Mouse (Mus musculus) layer of hippocampus, adult 9-10 months (tissue): ENCODE data around the gene Fgf22.
"Not testable (repeated sequence)": the region's sequence is repeated elsewhere in the genome, so short reads cannot be mapped to it uniquely, and the experiment has no call there.

ENCODE experiments used
- DNase-seq: peaks from one replicate; pipeline ENCODE4 v3.0.0; 2022; ENCODE audit warnings: low spot score

The Fgf22 gene

GRCm38 (mm10) chr10:79733847-79734246 lies 21.0 kb upstream of the Fgf22 start:
- DNase-seq, result no peak

- no peak for DNase-seq
These were observed 19.5 kb upstream of the Fgf22 start for GRCm38 (mm10) chr10:79735361-79735760.

DNA sequence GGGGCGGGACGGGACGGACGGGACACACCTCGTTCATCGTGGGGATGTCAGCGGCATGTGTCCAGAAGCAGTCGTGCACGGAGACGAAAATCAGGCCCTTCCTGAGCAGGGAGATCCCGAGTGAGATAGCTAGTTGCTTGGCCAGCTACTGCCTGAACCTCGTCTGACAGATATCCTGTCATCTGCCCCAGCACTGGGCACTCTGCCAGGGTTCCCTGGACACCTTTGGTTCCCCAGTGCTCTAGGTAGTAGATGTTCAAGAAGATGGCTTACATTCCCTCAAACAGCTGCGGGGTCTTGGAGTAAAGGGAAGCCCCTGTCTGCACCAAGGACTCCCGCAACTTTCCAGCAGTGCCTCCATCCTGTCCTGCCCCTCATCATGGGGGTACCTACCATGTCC lies 18.2 kb upstream of the Fgf22 start:
- DNase-seq, result no peak

GRCm38 (mm10) chr10:79738259-79738658 lies 16.6 kb upstream of the Fgf22 start:
- DNase-seq, result no peak

- no peak for DNase-seq
These were observed 15.6 kb upstream of the Fgf22 start for GRCm38 (mm10) chr10:79739234-79739633.

- no peak for DNase-seq
These were observed 14.0 kb upstream of the Fgf22 start for GRCm38 (mm10) chr10:79740863-79741262.

GRCm38 (mm10) chr10:79743161-79743560 lies 11.7 kb upstream of the Fgf22 start:
- no peak for DNase-seq

- no peak for DNase-seq
These were observed 11.1 kb upstream of the Fgf22 start for GRCm38 (mm10) chr10:79743650-79744365.

DNA sequence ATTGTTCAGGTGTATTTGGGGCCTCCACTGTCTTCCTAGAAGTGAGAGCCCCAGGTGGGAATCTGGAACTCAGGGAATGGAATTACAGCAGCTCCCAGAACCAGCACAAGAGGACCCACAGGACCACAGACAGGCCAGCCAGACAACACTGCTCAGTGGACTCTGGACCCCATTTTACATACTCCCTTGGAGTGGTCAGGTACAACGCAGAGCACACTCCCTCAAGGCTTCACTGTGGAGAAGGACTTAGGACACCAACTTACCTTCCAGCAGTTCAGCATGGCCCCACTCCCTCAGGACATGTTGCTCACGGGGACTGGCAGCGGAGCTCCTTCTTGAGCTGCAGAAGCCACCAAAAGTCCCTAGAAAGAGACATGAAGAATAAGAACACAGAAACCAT lies 9.5 kb upstream of the Fgf22 start:
- DNase-seq, result no peak

DNA sequence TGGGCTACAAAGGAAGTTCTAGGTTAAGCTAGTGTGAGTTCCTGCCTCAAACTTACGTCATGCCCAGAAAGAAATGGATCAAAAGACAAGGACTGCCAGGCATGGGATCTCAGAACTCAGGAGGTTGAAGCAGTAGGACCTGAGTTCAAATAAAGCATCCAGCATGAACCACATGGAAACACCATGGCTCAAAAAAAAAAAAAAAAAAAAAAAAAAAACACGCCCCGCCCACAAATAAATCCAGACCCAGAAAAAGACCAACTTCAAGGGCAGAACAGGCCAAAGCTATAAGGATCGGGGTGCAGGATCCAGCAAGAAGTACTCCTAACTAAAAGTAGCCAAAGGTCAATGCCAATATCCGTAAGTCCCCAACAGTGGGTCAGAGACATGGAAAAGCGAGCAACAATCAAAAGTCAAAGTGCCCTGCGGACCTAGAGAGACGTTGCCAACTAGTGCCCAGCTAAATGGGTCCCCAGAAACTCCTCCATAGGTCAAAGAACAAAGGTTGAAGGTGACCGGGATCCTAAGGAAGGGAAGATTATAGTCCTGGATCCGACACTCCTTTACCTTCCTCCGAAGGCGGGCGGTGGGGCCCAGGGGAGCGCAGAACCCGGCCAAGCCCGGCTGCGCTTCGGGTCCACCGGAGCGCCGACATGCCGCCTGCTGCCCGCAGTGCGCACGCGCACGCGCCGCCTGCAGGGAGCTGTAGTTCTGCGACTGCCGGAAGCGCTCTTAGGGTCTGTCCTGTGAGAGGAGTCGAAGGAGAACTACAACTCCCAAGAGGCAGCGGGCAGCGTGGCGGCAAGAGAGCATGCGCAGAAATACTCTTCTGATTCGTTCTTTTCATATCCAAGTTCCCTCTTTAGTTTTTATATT lies 8.7 kb upstream of the Fgf22 start, which contains the start of gene Polrmt:
TSS of gene Polrmt (minus strand) at position 684 of the 876 bp plus-strand sequence.
- peak; percentile 89 for DNase-seq

DNA sequence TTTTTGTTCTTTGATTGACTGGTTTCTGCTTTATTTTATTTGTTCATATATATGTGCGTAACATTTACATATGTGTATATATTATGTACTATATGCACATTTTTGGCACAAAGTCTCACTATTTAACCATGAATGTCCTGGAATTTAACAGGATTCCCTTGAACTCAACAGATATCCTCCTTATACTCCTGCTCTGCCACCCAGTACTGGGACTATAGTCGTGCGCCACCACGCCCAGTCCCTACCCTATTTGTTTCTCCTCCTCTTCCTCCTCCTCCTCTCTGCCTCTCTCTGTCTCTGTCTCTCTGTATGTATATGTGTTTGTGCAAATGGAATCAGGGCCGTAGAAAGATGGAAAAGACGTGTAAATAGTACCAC lies 8.1 kb upstream of the Fgf22 start:
- DNase-seq, result no peak

GRCm38 (mm10) chr10:79748496-79748895 lies 6.4 kb upstream of the Fgf22 start:
- no peak for DNase-seq

DNA sequence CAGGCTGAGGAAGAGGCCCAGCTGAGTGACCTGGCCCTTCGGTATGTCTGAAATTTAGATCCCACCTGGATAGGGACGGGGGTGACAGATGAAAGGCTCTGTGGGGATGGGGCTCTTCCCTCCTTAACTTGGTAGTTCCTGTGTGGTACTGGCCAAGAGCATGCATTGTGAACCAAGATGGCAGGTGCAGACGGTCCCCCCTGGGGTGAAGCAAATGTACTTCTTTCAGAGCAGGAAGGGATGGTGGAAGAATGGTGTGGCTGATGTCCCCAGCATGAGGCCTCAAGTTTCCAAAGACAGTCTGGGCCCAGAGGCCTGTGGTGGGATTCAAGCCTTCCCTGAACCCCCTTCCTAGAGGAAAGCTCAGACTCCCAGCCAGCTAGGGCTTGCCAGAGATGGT lies 978 bp downstream of the Fgf22 start:
- DNase-seq, result no peak

DNA sequence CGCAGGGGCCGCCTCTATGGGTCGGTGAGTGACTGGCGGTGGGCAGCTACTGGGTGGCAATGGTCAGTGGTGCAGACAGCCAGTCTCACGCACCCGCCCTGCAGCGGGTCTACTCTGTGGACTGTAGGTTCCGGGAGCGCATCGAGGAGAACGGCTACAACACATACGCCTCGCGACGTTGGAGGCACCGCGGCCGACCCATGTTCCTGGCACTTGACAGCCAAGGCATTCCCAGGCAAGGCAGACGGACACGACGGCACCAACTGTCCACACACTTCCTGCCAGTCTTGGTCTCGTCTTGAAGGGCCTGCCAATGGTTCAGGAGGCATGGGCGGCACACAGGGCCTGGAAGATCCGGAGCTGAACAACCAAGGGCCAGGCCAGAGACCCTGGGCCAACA lies 1.8 kb downstream of the Fgf22 start:
- DNase-seq, result no peak

DNA sequence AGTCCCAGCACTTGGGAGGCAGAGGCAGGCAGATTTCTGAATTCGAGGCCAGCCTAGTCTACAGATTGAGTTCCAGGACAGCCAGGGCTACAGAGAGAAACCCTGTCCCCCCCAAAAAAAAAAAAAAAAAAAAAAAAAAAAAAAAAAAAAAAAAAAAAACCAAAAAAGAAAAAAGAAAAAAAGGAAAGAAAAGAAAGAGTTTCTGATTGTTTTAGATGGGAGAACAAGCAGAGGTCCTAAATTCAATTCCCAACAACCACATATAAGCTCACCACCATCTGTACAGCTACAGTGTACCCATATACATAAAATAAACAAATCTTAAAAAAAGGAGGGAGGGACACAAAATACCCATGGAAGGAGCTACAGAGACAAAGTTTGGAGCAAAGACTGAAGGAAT lies 4.8 kb downstream of the Fgf22 start:
- DNase-seq, result not testable (repeated sequence)

- DNase-seq, result no peak
These were observed 5.8 kb downstream of the Fgf22 start for GRCm38 (mm10) chr10:79760603-79761143.

DNA sequence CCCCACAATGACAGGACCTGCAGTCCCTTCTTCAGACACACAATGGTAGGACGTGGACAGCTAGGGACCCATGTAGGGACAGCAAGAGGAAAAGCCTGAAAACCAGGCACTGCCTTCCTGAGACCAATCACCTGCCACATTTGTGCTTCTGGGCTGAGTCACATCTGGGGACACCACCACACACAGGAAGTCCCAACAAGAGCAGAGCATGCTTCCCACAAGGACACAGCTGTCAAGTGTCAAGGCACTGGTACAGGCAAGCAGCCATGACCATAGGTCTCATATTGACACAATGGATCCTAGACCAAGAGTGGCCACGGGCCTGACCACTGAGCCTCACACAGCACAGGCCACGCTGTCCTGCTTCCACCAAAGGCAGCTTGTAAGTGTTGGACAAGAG lies 8.0 kb downstream of the Fgf22 start:
- DNase-seq, result no peak

DNA sequence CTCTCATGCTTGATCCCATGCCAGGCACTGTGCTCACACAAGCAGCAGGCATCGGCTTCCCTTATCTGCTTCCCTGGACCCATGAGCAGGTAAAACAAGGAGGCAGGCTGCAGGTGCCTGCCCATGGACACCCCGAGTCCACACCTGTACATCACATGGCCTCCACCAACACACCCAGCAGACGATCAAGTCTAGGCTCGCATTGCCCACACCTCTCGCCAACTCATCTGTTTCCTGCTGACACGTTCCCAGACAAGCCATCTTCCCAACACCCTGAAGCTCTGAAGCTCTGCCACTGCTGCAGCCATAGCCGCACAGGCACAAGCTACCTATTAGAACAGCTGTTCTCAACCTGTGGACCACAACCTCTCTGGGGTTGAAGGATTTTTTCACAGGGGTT lies 9.4 kb downstream of the Fgf22 start:
- no peak for DNase-seq

- no peak for DNase-seq
These were observed 10.4 kb downstream of the Fgf22 start for GRCm38 (mm10) chr10:79765228-79765745.

- DNase-seq, result no peak
These were observed 11.2 kb downstream of the Fgf22 start for GRCm38 (mm10) chr10:79766001-79766507.

- peak; percentile 96 for DNase-seq
These were observed 11.8 kb downstream of the Fgf22 start, which contains the start of gene Rnf126 for GRCm38 (mm10) chr10:79766508-79767325. Rnf126 (minus strand) TSS chr10:79766952.
